Mouse (Mus musculus): ENCODE data around the gene Dusp10.

GRCm38 (mm10) chr1:183987711-183988245 is 25.3 kb upstream of the Dusp10 start:
- TF ChIP-seq MAFK (IDR thresholded peaks at IDR 0.05; ENCODE audit: insufficient read depth, low read depth, low read length), result no peak
- no peak for TF ChIP-seq ZC3H11A (IDR thresholded peaks at IDR 0.05; ENCODE audit: borderline replicate concordance, low read depth, low read length)
